Mouse (Mus musculus) forebrain, embryonic 16.5 days (tissue): ENCODE results near the gene Dram1. TPM values are rescaled to one million over a fixed set of nuclear protein-coding genes. Genes with fewer than 3 reads are reported as not detected.

Experiments
- ATAC-seq: fragments of 200-750 bp; cut with Nextera tagmentation; 2 replicates; pipeline ENCODE4 v1.8.0; 2017; ENCODE audit warnings: mild to moderate bottlenecking, moderate library complexity
- H3K27ac ChIP-seq: fragments of 300-500 bp; sonication (generic); 2 replicates; pipeline ENCODE4 v1.5.1; 2014; ENCODE audit warnings: low read length, control low read depth
- H3K27me3 ChIP-seq: fragments of 300-500 bp; sonication (generic); replicated peaks from 2 replicates; pipeline ENCODE4 v1.6.1; 2014; ENCODE audit warnings: low read length; ENCODE audit not compliant: control insufficient read depth, insufficient read depth
- H3K36me3 ChIP-seq: fragments of 300-500 bp; sonication (generic); 2 replicates; pipeline ENCODE4 v1.6.1; 2014; ENCODE audit not compliant: control insufficient read depth, insufficient read depth
- H3K4me1 ChIP-seq: fragments of 300-500 bp; sonication (generic); replicated peaks from 2 replicates; pipeline ENCODE4 v1.6.1; 2014; ENCODE audit warnings: low read length; ENCODE audit not compliant: control insufficient read depth, insufficient read depth
- H3K4me2 ChIP-seq: fragments of 300-500 bp; sonication (generic); 2 replicates; pipeline ENCODE4 v1.6.1; 2014; ENCODE audit warnings: mild to moderate bottlenecking, low read length, control low read depth
- H3K4me3 ChIP-seq: fragments of 300-500 bp; sonication (generic); replicated peaks from 2 replicates; pipeline ENCODE4 v1.5.1; 2014; ENCODE audit warnings: mild to moderate bottlenecking, low read length, control low read depth
- H3K9ac ChIP-seq: fragments of 300-500 bp; sonication (generic); replicated peaks from 2 replicates; pipeline ENCODE4 v1.6.1; 2014; ENCODE audit warnings: low read depth, low read length, control low read depth
- H3K9me3 ChIP-seq: fragments of 300-500 bp; sonication (generic); 2 replicates; pipeline ENCODE4 v1.6.1; 2016; ENCODE audit warnings: low read length; ENCODE audit not compliant: control insufficient read depth
- WGBS: fragments of 180-500 bp; shearing (Covaris S2); extraction: QIAGEN DNeasy Blood & Tissue Kit; methylation state at CpG from one replicate; pipeline ENCODE4 v1.1.7; 2014; 5-methylcytosine and 5-hydroxymethylcytosine counted together
- polyA plus RNA-seq: library from polyadenylated mRNA; unstranded; fragments of >200 nt; fragmentation: Nextera tagmentation; extraction: Ambion mirVana; gene quantifications from 2 replicates; pipeline ENCODE4 v1.2.1, GENCODE M21; 2015

The Dram1 gene
- polyA plus RNA-seq, 1 experiment from 2014 or later: 0.70 TPM

- Histone ChIP-seq H3K4me1 (no peaks in the 10 kb centered on the region), H3K36me3 (no peaks in the 10 kb centered on the region), H3K4me2 (no peak overlapping the region), H3K9me3 (no peaks in the 10 kb centered on the region), H3K27ac (no peak overlapping the region), H3K4me3 (no peak overlapping the region), H3K9ac (no peak overlapping the region), H3K27me3 (no peaks in the 10 kb centered on the region)
- 0 out of 2 replicates have a peak, but pooled peaks have one; percentile 40 for ATAC-seq
- WGBS: 65% methylated on average over 12 of the region's 12 CpGs
Measured at GRCm38 (mm10) chr10:88320714-88321416, 58.0 kb downstream of the Dram1 start.

DNA sequence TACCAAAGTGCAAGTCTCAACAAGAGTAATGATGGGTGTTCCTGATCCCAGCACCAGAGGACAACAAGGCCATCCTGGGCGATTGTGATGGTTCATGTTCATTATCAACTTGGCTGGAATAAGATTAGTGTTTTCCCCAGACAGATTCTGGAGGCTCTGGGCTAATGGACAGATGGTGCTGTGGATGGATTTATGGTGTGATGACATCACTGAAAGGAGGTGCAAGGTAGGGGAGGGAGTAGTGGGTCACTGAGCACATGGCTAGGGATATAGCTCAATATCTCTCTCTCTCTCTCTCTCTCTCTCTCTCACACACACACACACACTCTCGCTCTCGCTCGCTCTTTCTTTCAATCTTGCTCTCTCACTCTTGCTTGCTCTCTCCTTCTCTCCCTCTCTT is 60.7 kb downstream of the Dram1 start:
- no peaks in the 10 kb centered on the region for H3K27me3 ChIP-seq
- no peak for ATAC-seq
- whole genome bisulfite sequencing: 83% methylated on average over 4 of the region's 4 CpGs

DNA sequence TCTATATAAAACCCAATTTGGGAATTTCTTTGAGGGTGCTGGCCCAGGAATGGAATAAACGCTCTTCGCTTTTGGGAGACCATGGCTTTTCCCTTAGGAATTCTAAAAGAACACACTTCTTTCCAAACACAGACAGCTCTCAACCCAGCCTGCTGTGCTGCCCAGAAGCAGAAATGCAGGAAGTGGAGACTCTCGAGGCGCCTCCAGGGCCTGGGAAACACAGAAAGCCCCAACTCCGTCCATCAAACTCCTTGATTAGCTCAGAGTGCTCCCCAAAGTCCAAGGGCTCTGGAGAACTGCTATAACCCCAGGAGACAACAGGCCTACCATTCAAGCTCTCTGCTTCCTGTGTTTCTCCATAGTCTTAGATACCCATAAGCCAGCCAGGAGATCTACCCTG is 61.7 kb downstream of the Dram1 start:
- WGBS: 92% methylated on average over 5 of the region's 5 CpGs
- H3K9me3 ChIP-seq: no peaks in the 10 kb centered on the region

More for the DNA sequence above, 60.7 kb downstream of the Dram1 start:
- Histone ChIP-seq H3K4me1 (no peaks in the 10 kb centered on the region), H3K4me3 (no peak overlapping the region), H3K4me2 (no peak overlapping the region), H3K9ac (no peak overlapping the region), H3K36me3 (no peaks in the 10 kb centered on the region), H3K9me3 (no peaks in the 10 kb centered on the region), H3K27ac (no peak overlapping the region)

DNA sequence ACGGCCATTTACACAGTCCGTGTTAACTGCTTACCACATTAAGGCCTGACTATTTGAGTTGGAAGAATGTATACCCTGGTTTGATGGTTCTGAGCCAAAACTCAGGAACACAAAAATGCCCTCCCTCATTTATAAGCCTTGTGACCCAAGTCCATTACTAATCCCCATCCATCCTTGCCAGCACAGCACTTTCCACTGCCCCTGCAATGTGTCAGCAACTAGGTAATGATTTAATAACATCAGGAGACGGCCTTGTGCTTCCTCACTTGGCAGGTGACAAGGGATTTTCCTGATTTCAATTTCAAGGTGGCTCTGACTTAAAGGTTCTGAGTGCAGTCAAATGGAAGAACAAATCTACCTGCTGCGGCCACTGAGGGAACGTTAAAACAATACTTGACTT is 64.0 kb downstream of the Dram1 start:
- Histone ChIP-seq H3K4me1 (no peaks in the 10 kb centered on the region), H3K4me2 (no peak overlapping the region), H3K27me3 (no peaks in the 10 kb centered on the region), H3K27ac (no peak overlapping the region), H3K4me3 (no peak overlapping the region), H3K36me3 (no peaks in the 10 kb centered on the region), H3K9me3 (no peaks in the 10 kb centered on the region), H3K9ac (no peak overlapping the region)
- no peak for ATAC-seq
- WGBS: 85% methylated on average over 5 of the region's 5 CpGs

More for the DNA sequence above, 61.7 kb downstream of the Dram1 start:
- ATAC-seq: no peak
- H3K9ac ChIP-seq: no peak overlapping the region
- H3K4me3 ChIP-seq: no peak overlapping the region
- no peak overlapping the region for H3K27ac ChIP-seq
- no peak overlapping the region for H3K4me2 ChIP-seq
- H3K27me3 ChIP-seq: no peaks in the 10 kb centered on the region
- no peaks in the 10 kb centered on the region for H3K4me1 ChIP-seq
- H3K36me3 ChIP-seq: no peaks in the 10 kb centered on the region

DNA sequence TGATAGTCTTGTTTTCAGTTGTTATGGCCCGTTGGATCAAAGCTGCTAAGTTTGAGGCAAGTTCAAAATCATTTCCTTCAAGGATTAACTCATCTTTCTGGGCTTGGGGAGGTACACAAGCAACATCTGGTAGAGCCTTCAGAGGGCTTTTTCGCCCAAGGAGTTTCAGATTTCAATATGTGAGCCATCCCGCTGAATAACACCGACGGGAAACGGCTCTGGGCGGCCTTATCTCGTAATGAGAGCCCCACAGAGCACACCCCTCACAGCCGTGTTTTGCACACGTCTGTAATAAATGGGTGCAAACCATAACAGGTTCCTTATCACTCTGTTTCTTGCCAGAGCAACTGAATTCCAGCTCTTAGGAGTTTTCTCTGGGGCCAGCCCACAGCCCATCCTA is 69.0 kb downstream of the Dram1 start:
- H3K4me1 ChIP-seq: no peaks in the 10 kb centered on the region
- H3K9ac ChIP-seq: no peak overlapping the region
- no peak overlapping the region for H3K4me2 ChIP-seq
- no peaks in the 10 kb centered on the region for H3K9me3 ChIP-seq
- no peak overlapping the region for H3K4me3 ChIP-seq
- no peak for ATAC-seq
- no peaks in the 10 kb centered on the region for H3K36me3 ChIP-seq
- WGBS: 88% methylated on average over 10 of the region's 10 CpGs
- no peaks in the 10 kb centered on the region for H3K27me3 ChIP-seq
- no peak overlapping the region for H3K27ac ChIP-seq

DNA sequence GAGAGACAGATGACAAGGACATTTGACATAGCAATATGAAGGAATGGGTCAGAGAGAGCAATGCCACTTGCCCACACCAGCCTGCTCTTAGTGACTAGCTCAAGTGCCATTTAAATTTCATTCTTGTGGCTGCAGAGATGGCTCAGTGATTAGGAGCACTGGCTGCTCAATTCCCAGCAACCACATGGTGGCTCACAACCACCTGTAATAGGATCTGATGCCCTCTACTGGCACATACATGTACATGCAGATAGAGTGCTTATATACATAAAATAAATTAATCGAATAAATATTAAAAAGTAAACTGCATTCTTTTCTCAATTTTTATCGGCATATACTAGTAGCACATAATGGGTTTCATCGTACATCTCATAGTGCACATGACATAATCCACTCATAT is 72.6 kb downstream of the Dram1 start:
- Histone ChIP-seq H3K4me2 (no peak overlapping the region), H3K4me1 (peaks cover 4% of the 10 kb centered on the region), H3K36me3 (no peaks in the 10 kb centered on the region), H3K27ac (no peak overlapping the region), H3K9me3 (no peaks in the 10 kb centered on the region), H3K27me3 (no peaks in the 10 kb centered on the region), H3K9ac (no peak overlapping the region), H3K4me3 (no peak overlapping the region)
- ATAC-seq: no peak
- 93% methylated on average over 3 of the region's 3 CpGs for WGBS

DNA sequence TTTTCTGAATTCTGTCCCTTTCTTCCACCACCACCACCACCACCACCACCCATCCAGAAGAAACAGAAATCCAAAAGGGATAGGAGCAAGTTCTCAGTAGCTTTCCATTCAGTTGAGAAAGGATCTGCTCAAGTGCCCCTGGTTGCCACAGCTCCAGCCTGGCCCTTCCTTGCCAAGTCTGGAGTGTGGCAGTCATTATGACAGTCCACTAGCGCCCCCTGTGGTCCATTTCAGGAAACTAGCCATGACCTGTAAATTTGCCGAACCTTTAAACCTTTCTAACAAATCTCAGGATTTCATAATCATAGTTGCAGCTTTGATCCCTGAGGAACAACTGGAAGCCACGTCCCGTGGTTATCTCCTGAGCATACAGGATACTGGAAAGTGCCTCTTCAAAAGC is 74.6 kb downstream of the Dram1 start:
- WGBS: 6% methylated on average over 4 of the region's 4 CpGs

DNA sequence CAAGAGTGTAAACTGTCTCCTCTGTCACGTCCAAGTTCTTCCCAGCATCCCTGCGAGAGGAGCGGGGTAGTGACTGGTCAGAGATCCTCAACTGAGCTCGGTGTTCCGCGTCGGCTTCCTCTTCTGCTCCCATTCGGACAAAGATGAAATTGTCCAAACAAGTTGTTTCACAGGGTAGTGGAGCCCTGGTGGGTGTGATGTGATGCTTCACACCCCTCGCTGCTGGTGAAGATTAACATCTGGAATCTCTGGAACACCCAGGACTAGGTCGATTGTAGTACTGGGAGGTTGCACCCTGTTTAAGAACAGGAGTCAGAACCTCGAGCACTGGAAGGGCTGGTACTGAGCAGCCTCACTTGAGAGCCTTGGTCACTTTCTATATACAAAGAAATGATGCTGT is 75.8 kb downstream of the Dram1 start:
- Histone ChIP-seq H3K9me3 (no peaks in the 10 kb centered on the region), H3K27me3 (no peaks in the 10 kb centered on the region), H3K27ac (no peak overlapping the region), H3K36me3 (no peaks in the 10 kb centered on the region), H3K4me3 (no peak overlapping the region), H3K4me1 (peaks cover 4% of the 10 kb centered on the region), H3K9ac (no peak overlapping the region), H3K4me2 (no peak overlapping the region)
- no peak for ATAC-seq
- WGBS: 82% methylated on average over 11 of the region's 11 CpGs

More for the DNA sequence above, 74.6 kb downstream of the Dram1 start:
- H3K4me1 ChIP-seq: peaks cover 4% of the 10 kb centered on the region
- no peaks in the 10 kb centered on the region for H3K36me3 ChIP-seq
- H3K9me3 ChIP-seq: no peaks in the 10 kb centered on the region
- H3K9ac ChIP-seq: no peak overlapping the region
- no peaks in the 10 kb centered on the region for H3K27me3 ChIP-seq
- H3K4me3 ChIP-seq: no peak overlapping the region
- H3K27ac ChIP-seq: no peak overlapping the region
- no peak overlapping the region for H3K4me2 ChIP-seq
- no peak for ATAC-seq

- ATAC-seq: no peak
- Histone ChIP-seq H3K4me2 (no peak overlapping the region), H3K9ac (no peak overlapping the region), H3K36me3 (no peaks in the 10 kb centered on the region), H3K4me3 (no peak overlapping the region), H3K27ac (no peak overlapping the region), H3K4me1 (peaks cover 4% of the 10 kb centered on the region), H3K9me3 (no peaks in the 10 kb centered on the region), H3K27me3 (no peaks in the 10 kb centered on the region)
- WGBS: 81% methylated on average over 6 of the region's 6 CpGs
Measured at GRCm38 (mm10) chr10:88301802-88302470, 76.9 kb downstream of the Dram1 start.
